Mouse (Mus musculus) layer of hippocampus, adult 18-20 months (tissue): ENCODE measurements around the gene Mtmr12. TPM values are rescaled to one million over a fixed set of nuclear protein-coding genes. Genes with fewer than 3 reads are reported as not detected.

Source experiments
- DNase-seq, 2 experiments: peaks; one replicate each; pipeline ENCODE4 v3.0.0; 2022; ENCODE audit warnings: low spot score in 2 of 2
- microRNA-seq, 2 experiments: library from miRNA; unstranded; fragments of <30 nt; microRNA quantifications; one replicate each; pipeline ENCODE4 v1.2.0; 2021
- total RNA-seq, 2 experiments: library from RNA; stranded (reverse); gene quantifications; 2 replicates each; pipeline ENCODE4 v1.2.3; 2021

Gene Mtmr12
- total RNA-seq, 2 experiments from 2014 or later, result 61.3 to 65.7 TPM

DNA sequence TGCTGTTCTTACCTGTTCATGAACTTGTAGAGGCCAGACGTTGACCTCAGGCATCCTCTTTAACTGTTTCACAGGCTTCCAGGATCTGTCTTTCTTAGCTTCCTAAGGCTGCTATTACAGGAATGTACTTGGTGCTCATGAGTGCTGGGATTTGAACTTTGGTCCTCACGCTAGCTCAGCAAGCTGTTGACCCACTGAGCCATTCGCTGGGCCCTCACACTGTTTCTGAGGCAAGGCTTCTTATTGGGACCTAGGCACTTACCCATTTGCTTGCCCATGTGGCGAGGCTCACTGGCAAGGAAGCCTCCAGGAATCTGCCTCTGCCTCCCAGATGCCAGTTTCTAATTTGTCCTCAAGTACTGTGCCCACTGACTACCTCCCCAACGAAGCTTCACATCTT lies 115.1 kb downstream of the Mtmr12 start:
- no peak for DNase-seq

DNA sequence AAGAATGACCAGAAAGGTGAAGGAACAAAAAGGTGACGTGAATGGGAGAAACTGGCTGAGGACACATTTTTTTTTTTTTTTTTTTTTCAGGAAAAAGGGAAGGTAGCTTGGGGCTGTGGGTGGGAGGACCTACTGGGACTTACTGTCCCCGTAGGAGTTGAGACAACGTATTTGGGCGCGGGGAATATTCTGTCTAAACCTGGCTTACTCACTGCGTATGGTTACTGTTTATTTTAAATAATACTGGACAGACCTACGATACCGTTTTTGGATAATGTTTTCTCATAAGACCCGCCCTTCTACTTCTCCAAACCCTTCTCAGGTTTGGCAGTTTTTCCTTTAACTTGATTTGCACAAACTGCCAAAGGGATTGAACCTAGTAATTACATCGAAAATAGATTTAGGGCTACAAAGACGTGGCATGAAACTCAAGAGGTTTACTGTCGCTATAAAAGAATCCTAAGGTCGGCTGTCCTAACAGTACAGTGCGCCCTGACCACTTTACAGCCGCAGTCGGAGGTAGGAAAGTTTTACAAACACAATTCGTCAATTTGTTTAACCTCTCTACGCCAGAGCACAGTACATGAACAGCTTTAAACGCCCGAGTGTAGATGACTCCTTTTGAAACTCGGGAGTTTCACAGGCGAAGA lies 115.7 kb downstream of the Mtmr12 start:
- no peak for DNase-seq

DNA sequence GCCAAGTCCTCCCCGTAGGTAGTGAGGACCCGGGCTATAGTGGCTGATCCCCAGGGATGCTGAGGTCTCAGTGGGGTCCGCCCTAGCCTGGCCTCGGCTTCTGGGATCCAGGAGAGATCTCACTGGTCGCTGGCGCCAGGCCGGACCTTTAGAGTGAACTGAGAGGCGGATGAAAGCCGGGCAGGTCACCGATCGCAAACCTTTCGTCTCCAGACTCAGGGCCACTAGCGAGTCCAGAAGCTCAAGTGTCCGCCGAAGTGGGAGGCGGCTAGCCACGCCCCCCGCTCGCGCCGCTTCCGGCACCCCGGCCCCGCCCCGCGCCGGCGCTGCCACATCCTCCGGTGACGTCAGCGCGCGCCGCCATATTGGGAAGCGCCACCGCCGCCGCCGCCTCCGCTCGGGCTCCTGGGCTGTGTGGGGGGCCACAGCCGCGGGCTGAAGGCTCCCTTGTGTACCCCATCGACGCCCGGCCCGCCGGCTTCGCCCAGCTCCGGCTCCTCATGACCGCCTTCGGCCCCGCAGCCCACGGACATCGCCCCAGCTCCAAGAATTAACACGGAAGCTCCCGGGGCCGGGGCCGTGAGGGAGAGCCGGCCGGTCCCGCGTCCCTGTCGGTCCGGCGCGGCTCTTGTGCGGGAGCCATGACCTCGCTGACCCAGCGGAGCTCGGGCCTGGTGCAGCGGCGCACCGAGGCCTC lies 116.4 kb downstream of the Mtmr12 start, which contains the start of gene Golph3:
Gene Golph3 (plus strand): TSS at position 360 of the 697 bp plus-strand sequence.
- peak; percentile 89 to 97 for DNase-seq

DNA sequence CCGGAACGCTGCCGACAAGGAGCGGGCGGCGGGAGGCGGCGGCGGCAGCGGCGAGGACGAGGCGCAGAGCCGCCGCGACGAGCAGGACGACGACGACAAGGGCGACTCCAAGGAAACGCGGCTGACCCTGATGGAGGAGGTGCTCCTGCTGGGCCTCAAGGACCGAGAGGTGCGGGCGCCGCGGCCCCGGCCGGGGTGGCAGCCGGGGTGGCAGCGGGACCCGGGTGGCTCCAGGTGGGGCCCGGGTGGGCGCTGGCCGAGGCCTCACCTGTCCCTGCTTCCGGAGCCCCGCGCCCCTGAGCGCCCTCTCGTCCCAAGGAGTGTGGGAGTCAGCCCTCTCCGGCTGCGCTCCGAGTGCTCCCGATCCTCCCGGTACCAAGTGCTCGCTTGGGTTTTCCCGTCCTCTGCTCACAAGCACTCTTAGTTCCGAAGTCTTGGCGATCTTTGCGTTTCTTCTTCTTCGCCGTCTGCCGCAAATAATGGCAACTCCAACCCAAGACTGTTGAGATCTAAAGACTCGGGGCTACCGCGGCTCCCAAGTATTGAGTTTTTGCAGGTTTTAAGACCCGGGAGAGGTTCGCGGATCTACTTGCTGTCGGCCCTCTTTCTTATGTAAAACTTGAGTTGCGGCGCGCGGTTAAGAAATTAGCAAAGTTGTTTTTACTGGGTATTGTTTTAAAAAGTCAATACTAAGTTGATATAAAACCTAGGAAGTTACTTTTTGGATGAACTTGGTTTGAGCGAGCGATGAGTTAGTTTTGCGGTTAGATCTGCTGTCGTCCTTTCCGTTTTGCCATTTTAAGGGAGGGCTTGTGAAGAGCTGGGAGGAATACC lies 117.2 kb downstream of the Mtmr12 start, which contains the start of gene 1810049J17Rik:
Gene 1810049J17Rik (minus strand): TSS at position 112 of the 834 bp plus-strand sequence.
- peak in 1 of 2 experiments; percentile 30 for DNase-seq

DNA sequence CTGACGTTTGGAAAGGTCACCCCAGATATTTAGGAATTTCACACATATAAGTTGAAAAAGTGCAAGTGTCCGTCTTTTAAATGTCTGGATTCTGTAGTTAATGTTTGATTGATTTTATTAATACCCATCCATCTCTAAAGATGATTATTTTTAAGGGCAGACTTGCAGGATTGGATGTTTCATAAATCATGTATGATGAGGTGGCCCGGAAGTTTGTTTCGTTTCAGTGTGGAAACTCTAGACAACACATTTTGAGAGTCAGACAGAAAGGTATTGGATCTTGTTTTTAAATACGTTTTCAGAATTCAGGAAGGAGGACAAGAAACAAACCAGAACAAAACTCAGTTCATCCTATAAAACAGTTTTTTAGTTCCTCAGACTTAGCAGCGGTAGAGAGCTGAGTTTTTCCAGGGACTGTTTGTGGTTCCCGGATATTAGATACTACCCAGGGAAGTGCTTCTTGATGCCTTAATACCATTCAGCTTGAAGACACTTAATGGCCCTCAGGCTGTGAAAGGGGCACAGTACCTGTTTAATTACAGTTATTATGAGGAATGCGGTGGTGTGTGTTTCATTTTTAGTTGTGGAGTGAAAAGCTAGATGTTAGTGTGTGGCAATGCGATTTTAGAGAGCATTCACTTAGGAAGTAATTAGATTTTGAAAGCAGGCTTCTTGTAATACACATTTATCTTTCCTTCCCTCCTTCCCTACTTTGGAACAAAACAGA lies 118.0 kb downstream of the Mtmr12 start:
- no peak for DNase-seq

Small RNA genes lying within 50 kb of the gene (microRNA-seq; reads per million reads assigned to microRNA genes)
- gene Mir1898, result 0 reads per million in 2 experiments

Other genes starting within 250 kb of the Mtmr12 start
- 100 to 1,000 TPM; 336 to 350 TPM for gene Sub1, start 208.0 kb upstream of the Mtmr12 start, total RNA-seq
- 100 to 1,000 TPM; 354 to 376 TPM for gene Zfr, start 87.2 kb upstream of the Mtmr12 start, total RNA-seq
- gene Golph3, start 116.4 kb downstream of the Mtmr12 start, total RNA-seq, result 100 to 1,000 TPM in 1 of 2 experiments, 10 to 100 TPM in 1; 98.4 to 100 TPM
- gene 1810049J17Rik, start 116.9 kb downstream of the Mtmr12 start, total RNA-seq, result 1 to 10 TPM in 1 of 2 experiments, not detected in 1; 2.5 TPM